Mouse (Mus musculus) embryonic stem cell, embryonic (primary cell): Measurements from ENCODE around the gene Lmnb2.

Experiments used
- CTCF ChIA-PET, 4 experiments: fragments of 300-600 bp in 2 of 4; fragments of 350-600 bp in 2 of 4; sonication (Branson Sonifier 250); formaldehyde crosslinking; loops; one replicate each; lab custom pipeline; 2022; ENCODE audit warnings: inconsistent platforms in 2 of 4; lab: Charles Lee
- POLR2A ChIA-PET, 4 experiments: fragments of 300-600 bp in 2 of 4; fragments of 350-600 bp in 2 of 4; sonication (Branson Sonifier 250); formaldehyde crosslinking; loops; one replicate each; lab custom pipeline; 2022; ENCODE audit warnings: antibody characterized with exemption in 4 of 4, inconsistent platforms in 1 of 4; lab: Charles Lee

Gene Lmnb2

GRCm38 (mm10) chr10:80917779-80918434 is at the start of gene Lmnb2:
Lmnb2 (minus strand) TSS chr10:80918245.
- CTCF ChIA-PET: interaction anchor here (0.5 to 2.5 kb wide), 24 partner anchors 9 to 171 kb away, joined by 3 to 15 read pairs (median 5); partner anchors contain the start of gene Gadd45b (in 1 of the 4)
- POLR2A ChIA-PET: interaction anchor here (0.5 to 24.6 kb wide), 58 partner anchors 8 to 605 kb away, joined by 3 to 1108 read pairs (median 4); partner anchors contain the start of genes Timm13 (in 4 of the 4), Gadd45b (in 3 of the 4), Map2k2 (in 2 of the 4) and Eef2 (in 1 of the 4)

DNA sequence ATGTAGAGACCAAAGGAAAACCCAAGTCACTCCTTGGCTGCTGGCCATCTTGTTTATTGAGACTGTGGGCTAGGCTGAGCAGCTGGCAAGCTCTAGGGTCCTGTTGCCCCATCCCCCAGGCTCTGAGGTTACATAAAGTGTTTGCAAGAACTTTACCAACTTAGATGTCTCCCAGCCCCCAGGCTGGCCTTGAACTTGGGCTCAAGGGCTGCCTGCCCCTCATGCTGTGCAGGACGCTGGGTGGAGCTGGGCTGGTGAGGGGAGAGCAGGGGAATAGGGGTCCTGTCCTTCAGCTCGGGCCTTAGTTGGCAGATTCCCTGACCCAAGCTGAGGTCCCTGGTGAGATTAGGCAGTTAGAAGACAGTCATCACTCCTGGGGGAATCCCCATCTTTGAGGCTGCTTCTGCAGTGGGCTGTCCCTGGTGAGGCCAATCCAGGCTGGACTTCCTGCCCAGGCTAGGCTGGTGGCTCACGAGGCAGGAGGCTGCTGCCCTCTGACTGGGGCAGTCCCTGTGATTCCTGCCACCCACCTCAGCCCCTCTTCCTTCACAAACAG is 49.1 kb upstream of the Lmnb2 start:
- CTCF ChIA-PET: interaction anchor here in 3 of 4 experiments (0.6 to 6.6 kb wide), 10 partner anchors 12 to 86 kb away, joined by 3 to 42 read pairs (median 4); partner anchors contain the start of gene Gadd45b (in 1 of the 3)
- POLR2A ChIA-PET: interaction anchor here (0.8 to 23.4 kb wide), 11 partner anchors 11 to 51 kb away, joined by 3 to 1047 read pairs (median 17); partner anchors contain the start of genes Gadd45b (in 4 of the 4) and Lmnb2 (in 1 of the 4)

DNA sequence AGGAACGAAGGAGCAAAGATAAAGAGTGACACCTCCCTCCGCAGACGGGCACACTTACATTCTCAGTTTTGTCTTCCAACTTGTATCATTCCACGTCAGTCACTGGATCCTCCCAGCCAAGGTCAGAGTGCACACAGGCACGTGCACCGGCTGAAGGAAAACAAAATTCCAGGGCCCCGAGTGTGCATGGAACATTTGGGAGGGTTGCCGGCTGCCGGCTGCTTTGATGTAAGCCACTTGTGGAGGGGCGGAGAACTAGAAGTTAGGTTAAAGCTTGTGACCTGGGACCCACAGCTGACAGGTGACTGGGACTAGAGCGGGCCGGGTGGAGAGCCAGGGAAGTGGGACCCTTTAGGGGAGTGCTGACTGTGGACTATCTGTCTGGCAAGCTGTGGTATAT is 48.3 kb upstream of the Lmnb2 start:
- ChIA-PET POLR2A (interaction anchor here in 3 of 4 experiments (0.6 to 23.4 kb wide), 10 partner anchors 10 to 798 kb away, joined by 3 to 1047 read pairs (median 18); partner anchors contain the start of genes Gadd45b (in 3 of the 3), Lmnb2 (in 1 of the 3) and Map2k2 (in 1 of the 3)), CTCF (interaction anchor here in 2 of 4 experiments (0.7 to 6.6 kb wide), 5 partner anchors 11 to 37 kb away, joined by 3 to 42 read pairs (median 3); partner anchors contain the start of gene Gadd45b (in 1 of the 2))

DNA sequence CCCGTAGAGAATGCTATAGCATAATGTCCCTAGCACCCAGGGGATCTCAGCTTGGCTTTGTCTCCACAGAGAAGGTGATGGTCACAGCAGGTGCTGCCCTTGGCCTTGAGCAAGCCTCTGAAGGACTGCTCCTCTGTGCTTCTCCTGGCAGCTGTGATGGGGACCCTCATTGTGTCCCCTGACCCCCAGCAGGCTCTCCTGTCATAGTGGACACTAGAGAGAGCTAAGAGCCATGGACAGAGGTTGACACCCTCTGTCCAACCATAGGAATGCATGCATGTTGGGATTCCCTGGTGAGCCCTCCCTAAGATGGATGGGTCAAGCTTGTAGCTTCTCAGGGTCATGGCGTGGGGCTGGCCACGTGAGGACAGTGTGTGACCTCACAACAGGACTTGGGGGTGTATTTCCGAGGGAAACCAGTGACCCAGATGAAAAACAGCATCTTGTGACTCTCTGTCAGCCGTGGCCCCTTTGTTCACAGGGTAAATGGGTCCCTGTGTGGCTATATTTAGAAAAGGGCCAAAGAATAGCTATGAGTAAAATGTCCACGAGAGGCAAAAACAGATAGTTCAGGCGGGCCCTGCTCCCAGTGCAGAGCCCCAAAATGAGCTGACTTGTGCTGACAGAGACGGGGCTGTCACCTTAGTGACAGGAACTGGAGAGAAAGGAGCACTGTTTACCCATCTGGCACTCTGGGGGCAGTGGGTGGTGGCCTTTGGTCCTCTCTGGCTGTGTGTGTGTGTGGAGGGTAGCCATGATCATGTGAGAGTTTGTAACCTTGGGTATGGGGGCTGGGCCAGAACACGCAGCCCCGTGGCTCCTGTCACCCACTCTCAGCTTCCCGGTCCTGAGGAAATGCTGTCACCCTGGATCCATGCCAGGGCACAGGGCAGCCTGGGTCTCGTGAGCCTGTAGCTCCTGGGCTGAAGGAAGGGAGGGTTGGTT is 45.3 kb upstream of the Lmnb2 start:
- ChIA-PET POLR2A (interaction anchor here in 3 of 4 experiments (0.5 to 23.4 kb wide), 35 partner anchors 8 to 1203 kb away, joined by 3 to 1047 read pairs (median 4); partner anchors contain the start of genes Gadd45b (in 3 of the 3), Gng7 (in 1 of the 3) and Timm13 (in 1 of the 3)), CTCF (interaction anchor here (0.5 to 3.8 kb wide), 20 partner anchors 8 to 216 kb away, joined by 3 to 21 read pairs (median 3); partner anchors contain the start of genes Gadd45b (in 3 of the 4) and Lingo3 (in 1 of the 4))

- ChIA-PET POLR2A (interaction anchor here in 3 of 4 experiments (0.5 to 23.4 kb wide), 30 partner anchors 9 to 1203 kb away, joined by 3 to 1047 read pairs (median 6); partner anchors contain the start of genes Gadd45b (in 3 of the 3), Gng7 (in 1 of the 3), Slc39a3 (in 1 of the 3) and Timm13 (in 1 of the 3)), CTCF (interaction anchor here in 3 of 4 experiments (0.7 to 3.8 kb wide), 11 partner anchors 13 to 81 kb away, joined by 3 to 36 read pairs (median 8); partner anchors contain the start of gene Gadd45b (in 3 of the 3))
These were observed 44.5 kb upstream of the Lmnb2 start for GRCm38 (mm10) chr10:80962585-80962984.

DNA sequence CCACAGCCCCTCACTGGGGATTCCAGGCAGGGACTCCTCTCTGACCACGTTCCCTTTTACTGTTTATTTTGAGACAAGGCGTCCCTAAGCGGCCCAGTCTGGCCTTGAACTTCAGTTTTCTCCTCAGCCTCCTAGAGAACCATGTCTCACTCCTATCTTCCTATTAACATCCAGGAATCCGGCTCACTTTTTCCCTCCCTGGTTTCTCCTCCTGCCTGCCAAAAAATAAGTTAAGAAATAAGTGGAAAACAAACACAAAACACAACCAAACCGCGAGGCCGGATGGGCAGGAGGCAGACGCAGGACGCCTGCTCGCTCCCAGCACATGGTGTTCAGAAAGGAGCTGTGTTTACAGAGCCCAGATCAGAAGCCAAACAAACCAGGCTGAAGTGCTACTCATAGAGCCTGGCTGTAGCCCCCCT is 44.0 kb upstream of the Lmnb2 start:
- ChIA-PET CTCF (interaction anchor here (0.6 to 3.8 kb wide), 16 partner anchors 9 to 388 kb away, joined by 3 to 36 read pairs (median 4); partner anchors contain the start of genes Gadd45b (in 2 of the 4) and Hmg20b (in 1 of the 4)), POLR2A (interaction anchor here (0.5 to 23.4 kb wide), 45 partner anchors 7 to 1898 kb away, joined by 3 to 1047 read pairs (median 5); partner anchors contain the start of genes Gadd45b (in 3 of the 4), Gng7 (in 2 of the 4), Lmnb2 (in 1 of the 4) and Map2k2 (in 1 of the 4))

DNA sequence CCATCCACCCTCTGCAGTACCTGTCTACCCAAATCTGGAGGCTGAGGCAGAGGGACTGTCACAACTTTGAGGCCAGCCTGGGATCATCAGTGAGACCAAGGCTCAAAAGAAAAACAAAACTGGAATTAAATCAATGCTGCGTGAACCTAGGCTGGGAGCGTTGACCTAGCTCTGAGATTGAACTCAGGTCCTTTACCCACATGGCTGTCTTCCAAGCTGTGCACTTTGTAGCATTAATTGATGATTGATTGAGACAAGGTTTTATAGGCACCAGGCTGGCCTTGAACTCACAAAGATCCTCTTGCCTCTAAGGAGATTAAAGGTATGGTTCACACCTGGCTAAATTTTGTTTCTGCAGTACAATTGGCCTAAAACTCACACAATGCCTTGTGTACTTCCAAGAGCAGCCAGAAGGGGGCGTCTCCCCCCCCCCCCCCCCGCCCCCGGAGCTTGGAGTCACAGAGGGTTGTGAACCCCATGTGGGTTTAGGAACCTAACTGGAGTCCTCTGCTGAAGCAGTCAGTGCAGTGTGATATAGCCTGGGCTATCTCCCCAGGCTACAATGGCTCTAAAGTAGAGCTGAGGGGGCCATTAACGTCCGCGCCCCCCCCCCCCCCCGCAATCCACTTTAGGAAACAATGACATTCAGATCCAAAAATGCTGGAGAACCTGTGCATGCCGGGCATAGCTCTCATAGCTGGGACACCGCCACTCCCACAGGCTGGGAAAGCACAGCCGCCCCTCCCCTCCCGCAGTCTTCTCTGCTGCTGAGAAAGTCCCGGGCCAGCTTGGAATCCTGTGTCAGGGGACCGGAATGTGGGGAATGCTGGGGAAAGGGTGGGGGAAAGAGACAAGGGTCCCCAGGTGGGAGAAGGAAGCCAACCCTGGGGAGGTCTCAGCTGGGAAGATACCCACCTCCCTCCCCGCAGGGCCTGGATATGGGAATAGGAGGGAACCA is 42.8 kb upstream of the Lmnb2 start:
- POLR2A ChIA-PET: interaction anchor here (0.6 to 23.4 kb wide), 91 partner anchors 8 to 1899 kb away, joined by 3 to 1047 read pairs (median 5); partner anchors contain the start of genes Gadd45b (in 3 of the 4), Map2k2 (in 3 of the 4), Gng7 (in 2 of the 4) and Lmnb2 (in 2 of the 4)
- CTCF ChIA-PET: interaction anchor here (0.5 to 3.8 kb wide), 71 partner anchors 9 to 1291 kb away, joined by 3 to 36 read pairs (median 4); partner anchors contain the start of genes Gadd45b (in 4 of the 4), Cactin (in 1 of the 4), Gng7 (in 1 of the 4) and Slc39a3 (in 1 of the 4)

GRCm38 (mm10) chr10:80958979-80959637 is 41.1 kb upstream of the Lmnb2 start:
- ChIA-PET CTCF (interaction anchor here (0.5 to 3.8 kb wide), 14 partner anchors 9 to 210 kb away, joined by 3 to 36 read pairs (median 6); partner anchors contain the start of gene Gadd45b (in 3 of the 4)), POLR2A (interaction anchor here in 3 of 4 experiments (0.9 to 23.4 kb wide), 15 partner anchors 10 to 283 kb away, joined by 3 to 1047 read pairs (median 20); partner anchors contain the start of gene Gadd45b (in 3 of the 3))

- CTCF ChIA-PET: interaction anchor here (0.5 to 2.8 kb wide), 9 partner anchors 11 to 207 kb away, joined by 4 to 11 read pairs (median 6); partner anchors contain the start of gene Gadd45b (in 1 of the 4)
- POLR2A ChIA-PET: interaction anchor here in 3 of 4 experiments (0.8 to 23.4 kb wide), 12 partner anchors 9 to 57 kb away, joined by 3 to 1047 read pairs (median 11); partner anchors contain the start of genes Gadd45b (in 3 of the 3) and Timm13 (in 1 of the 3)
These were observed 39.7 kb upstream of the Lmnb2 start for GRCm38 (mm10) chr10:80957791-80958190.

- POLR2A ChIA-PET: interaction anchor here in 3 of 4 experiments (1.3 to 23.4 kb wide), 10 partner anchors 10 to 281 kb away, joined by 3 to 1047 read pairs (median 16); partner anchors contain the start of genes Gadd45b (in 3 of the 3) and Map2k2 (in 1 of the 3)
- CTCF ChIA-PET: interaction anchor here in 3 of 4 experiments (0.6 to 3.1 kb wide), 9 partner anchors 10 to 336 kb away, joined by 3 to 91 read pairs (median 7); partner anchors contain the start of genes Gadd45b (in 1 of the 3) and Pip5k1c (in 1 of the 3)
These were observed 38.9 kb upstream of the Lmnb2 start for GRCm38 (mm10) chr10:80956901-80957300.

- ChIA-PET CTCF (interaction anchor here (0.6 to 3.1 kb wide), 26 partner anchors 8 to 296 kb away, joined by 3 to 91 read pairs (median 8); partner anchors contain the start of gene Gadd45b (in 3 of the 4)), POLR2A (interaction anchor here in 3 of 4 experiments (0.9 to 23.4 kb wide), 19 partner anchors 8 to 280 kb away, joined by 3 to 1047 read pairs (median 7); partner anchors contain the start of genes Gadd45b (in 2 of the 3), Lmnb2 (in 1 of the 3), Map2k2 (in 1 of the 3) and Mknk2 (in 1 of the 3))
These were observed 38.3 kb upstream of the Lmnb2 start for GRCm38 (mm10) chr10:80956385-80956784.

DNA sequence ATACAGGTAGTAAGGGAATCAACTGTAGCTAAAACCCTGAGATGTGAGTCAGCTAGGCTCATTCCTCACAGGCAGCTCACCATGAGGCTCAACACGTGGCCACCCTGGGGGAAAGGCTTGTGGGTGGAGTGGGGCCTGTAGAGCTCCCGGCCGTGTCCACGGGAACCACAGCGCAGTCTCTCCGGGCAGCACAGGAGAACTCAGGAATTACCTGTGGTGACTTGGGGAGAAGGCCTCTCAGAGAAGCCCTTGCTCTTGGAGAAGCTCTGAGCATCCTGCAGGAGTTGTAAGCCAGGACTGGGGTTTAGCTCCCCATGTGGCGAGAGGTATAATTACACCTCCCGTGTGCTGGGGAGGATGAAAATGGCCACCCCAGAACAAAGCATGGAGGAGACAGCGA is 37.5 kb upstream of the Lmnb2 start:
- POLR2A ChIA-PET: interaction anchor here (0.6 to 23.4 kb wide), 55 partner anchors 8 to 1346 kb away, joined by 3 to 1047 read pairs (median 4); partner anchors contain the start of genes Gadd45b (in 4 of the 4), Amh (in 1 of the 4), Ap3d1 (in 1 of the 4) and Gng7 (in 1 of the 4)
- CTCF ChIA-PET: interaction anchor here (0.5 to 3.1 kb wide), 74 partner anchors 8 to 1195 kb away, joined by 3 to 91 read pairs (median 5); partner anchors contain the start of genes Gadd45b (in 4 of the 4), Abhd17a (in 1 of the 4), Thop1 (in 1 of the 4) and Timm13 (in 1 of the 4)

DNA sequence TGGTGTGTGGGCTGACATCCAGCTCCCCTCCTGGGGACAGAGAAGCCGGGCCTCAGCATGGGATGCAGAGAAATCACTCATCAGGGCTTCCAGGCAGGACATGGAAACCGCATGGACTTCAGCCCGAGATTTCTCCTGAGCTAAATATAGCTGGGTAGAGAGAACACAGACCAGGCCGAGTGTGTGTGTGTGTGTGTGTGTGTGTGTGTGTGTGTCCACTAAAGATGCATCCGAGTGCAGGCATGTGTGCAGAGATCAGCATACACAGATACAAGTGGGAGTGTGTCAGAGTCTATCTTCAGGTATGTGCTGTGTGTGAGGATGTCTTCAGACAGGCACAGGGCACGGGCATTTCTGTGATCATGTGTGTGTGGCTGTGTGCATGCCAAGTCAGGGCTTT is 36.8 kb upstream of the Lmnb2 start:
- ChIA-PET CTCF (interaction anchor here (0.5 to 3.1 kb wide), 41 partner anchors 8 to 1195 kb away, joined by 3 to 91 read pairs (median 7); partner anchors contain the start of gene Gadd45b (in 4 of the 4)), POLR2A (interaction anchor here (0.6 to 23.4 kb wide), 36 partner anchors 8 to 610 kb away, joined by 3 to 1047 read pairs (median 6); partner anchors contain the start of genes Gadd45b (in 4 of the 4), Ap3d1 (in 1 of the 4), Gng7 (in 1 of the 4) and Lmnb2 (in 1 of the 4))
